Mouse (Mus musculus) hindbrain, embryonic 13.5 days (tissue): ENCODE results near the gene Vti1b. TPM values are rescaled to one million over a fixed set of nuclear protein-coding genes. Genes with fewer than 3 reads are reported as not detected.
A peak's percentile ranks its signal among the peaks of the same experiment; 100 is the strongest.
"Not testable (repeated sequence)": the region's sequence is repeated elsewhere in the genome, so short reads cannot be mapped to it uniquely, and the experiment has no call there.

ENCODE experiments used
- ATAC-seq: fragments of 200-750 bp; cut with Nextera tagmentation; 2 replicates; pipeline ENCODE4 v1.8.0; 2017; ENCODE audit warnings: moderate TSS enrichment; ENCODE audit not compliant: low FRiP score
- H3K27ac ChIP-seq: fragments of 300-500 bp; sonication (generic); 2 replicates; pipeline ENCODE4 v1.5.1; 2015; ENCODE audit warnings: inconsistent platforms, mild to moderate bottlenecking, moderate library complexity
- H3K27me3 ChIP-seq: fragments of 300-500 bp; sonication (generic); 2 replicates; pipeline ENCODE4 v1.6.1; 2015; ENCODE audit warnings: mild to moderate bottlenecking, inconsistent platforms
- H3K36me3 ChIP-seq: fragments of 300-500 bp; sonication (generic); 2 replicates; pipeline ENCODE4 v1.6.1; 2015; ENCODE audit warnings: mild to moderate bottlenecking, inconsistent platforms
- H3K4me1 ChIP-seq: fragments of 300-500 bp; sonication (generic); replicated peaks from 2 replicates; pipeline ENCODE4 v1.6.1; 2015; ENCODE audit warnings: inconsistent platforms
- H3K4me2 ChIP-seq: fragments of 300-500 bp; sonication (generic); 2 replicates; pipeline ENCODE4 v1.6.1; 2015; ENCODE audit warnings: inconsistent platforms, mild to moderate bottlenecking, moderate library complexity
- H3K4me3 ChIP-seq: fragments of 300-500 bp; sonication (generic); 2 replicates; pipeline ENCODE4 v1.5.1; 2015; ENCODE audit warnings: mild to moderate bottlenecking, inconsistent platforms
- H3K9ac ChIP-seq: fragments of 300-500 bp; sonication (generic); 2 replicates; pipeline ENCODE4 v1.6.1; 2015; ENCODE audit warnings: mild to moderate bottlenecking, inconsistent platforms
- H3K9me3 ChIP-seq: fragments of 300-500 bp; sonication (generic); 2 replicates; pipeline ENCODE4 v1.6.1; 2016; ENCODE audit warnings: inconsistent platforms
- WGBS: fragments of 180-500 bp; shearing (Covaris S2); methylation state at CpG from one replicate; pipeline ENCODE4 v1.1.7; 2015; 5-methylcytosine and 5-hydroxymethylcytosine counted together
- polyA plus RNA-seq: library from polyadenylated mRNA; unstranded; fragments of >200 nt; fragmentation: Nextera tagmentation; extraction: Ambion mirVana; gene quantifications from 2 replicates; pipeline ENCODE4 v1.2.1, GENCODE M21; 2015

Vti1b gene
- 195 and 196 TPM in 2 replicates for polyA plus RNA-seq

- under 1% methylated on average over 71 of the region's 73 CpGs for whole genome bisulfite sequencing
- Histone ChIP-seq H3K27me3 (no peaks in the 10 kb centered on the region), H3K36me3 (peaks cover 17% of the 10 kb centered on the region), H3K4me3 (peak within 1 kb of the TSS; percentile 97), H3K4me2 (peak within 1 kb of the TSS; percentile 72), H3K4me1 (peaks cover 14% of the 10 kb centered on the region), H3K9me3 (no peaks in the 10 kb centered on the region), H3K9ac (peak within 1 kb of the TSS; percentile 89), H3K27ac (peak within 1 kb of the TSS; percentile 97)
- peak; percentile 99 for ATAC-seq
Measured at GRCm38 (mm10) chr12:79172019-79172941, at the start of gene Vti1b. Vti1b (minus strand) TSS chr12:79172667.

DNA sequence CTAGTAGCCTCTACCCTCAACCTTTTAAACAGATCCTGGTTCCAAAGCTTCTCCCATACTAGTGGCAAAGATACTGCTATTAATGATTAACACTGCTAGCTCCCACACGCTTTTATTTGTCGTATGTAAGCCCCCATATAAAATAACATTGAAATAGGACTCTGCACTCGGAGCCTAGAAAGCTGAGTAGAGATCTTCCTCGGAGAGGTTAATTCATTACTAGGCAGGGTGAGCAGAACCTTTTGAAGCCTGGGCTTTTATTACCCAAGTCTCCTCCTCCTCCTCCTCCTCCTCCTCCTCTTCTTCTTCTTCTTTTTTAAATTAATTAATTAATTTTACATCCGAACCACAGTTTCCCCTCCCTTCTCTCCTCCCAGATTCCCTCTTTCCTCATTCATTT lies 45.0 kb upstream of the Vti1b start:
- Histone ChIP-seq H3K9me3 (no peaks in the 10 kb centered on the region), H3K4me3 (no peak overlapping the region), H3K4me2 (no peak overlapping the region), H3K27me3 (no peaks in the 10 kb centered on the region), H3K4me1 (no peaks in the 10 kb centered on the region), H3K9ac (no peak overlapping the region), H3K27ac (no peak overlapping the region), H3K36me3 (no peaks in the 10 kb centered on the region)
- 62% methylated on average over 5 of the region's 5 CpGs for WGBS
- no peak for ATAC-seq

- peaks cover 2% of the 10 kb centered on the region; the same call in 1 of the 2 replicates for H3K27me3 ChIP-seq
- H3K9me3 ChIP-seq: no peaks in the 10 kb centered on the region
- H3K9ac ChIP-seq: no peak overlapping the region
- H3K4me1 ChIP-seq: peaks cover 6% of the 10 kb centered on the region; the same call in 1 of the 2 replicates
- no peak overlapping the region for H3K4me3 ChIP-seq
- WGBS: 89% methylated on average over 8 of the region's 8 CpGs
- H3K27ac ChIP-seq: no peak overlapping the region
- ATAC-seq: no peak
- H3K36me3 ChIP-seq: no peaks in the 10 kb centered on the region
- no peak overlapping the region for H3K4me2 ChIP-seq
Measured at GRCm38 (mm10) chr12:79211447-79211846, 39.0 kb upstream of the Vti1b start.

GRCm38 (mm10) chr12:79208703-79209464 lies 36.4 kb upstream of the Vti1b start, which contains the start of gene Rdh12:
Rdh12 (plus strand) TSS chr12:79208914.
- H3K27ac ChIP-seq: no peak within 1 kb of the TSS
- H3K9me3 ChIP-seq: no peaks in the 10 kb centered on the region
- ATAC-seq: no peak
- 5% methylated on average over 13 of the region's 13 CpGs for WGBS
- no peaks in the 10 kb centered on the region for H3K36me3 ChIP-seq
- peaks cover 2% of the 10 kb centered on the region; the same call in 1 of the 2 replicates for H3K27me3 ChIP-seq
- H3K9ac ChIP-seq: peak within 1 kb of the TSS; percentile 40; the same call in 1 of the 2 replicates
- H3K4me1 ChIP-seq: peaks cover 6% of the 10 kb centered on the region; the same call in 1 of the 2 replicates
- H3K4me3 ChIP-seq: peak within 1 kb of the TSS; percentile 42
- H3K4me2 ChIP-seq: peak within 1 kb of the TSS; percentile 61

DNA sequence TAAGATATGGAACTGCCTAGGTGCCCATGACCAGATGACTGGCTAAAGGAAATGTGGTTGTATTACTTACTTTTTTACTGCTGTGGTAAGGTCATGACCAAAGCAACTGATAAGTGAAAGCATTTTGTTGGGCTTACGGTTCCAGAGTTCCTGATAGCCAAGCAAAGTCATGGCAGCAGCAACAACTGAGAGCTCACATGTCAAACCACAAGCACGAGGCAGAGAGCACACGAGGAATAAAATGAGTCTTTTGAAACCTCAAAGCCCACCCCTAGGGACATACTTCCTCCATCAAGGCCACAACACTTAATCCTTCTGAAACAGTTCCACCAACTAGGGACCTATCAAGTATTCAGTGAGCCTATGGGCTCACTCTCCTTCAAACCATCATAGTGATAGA lies 29.4 kb upstream of the Vti1b start:
- H3K4me3 ChIP-seq: no peak overlapping the region
- no peak overlapping the region for H3K4me2 ChIP-seq
- 80% methylated on average over 3 of the region's 3 CpGs for WGBS
- no peaks in the 10 kb centered on the region for H3K27me3 ChIP-seq
- H3K27ac ChIP-seq: no peak overlapping the region
- H3K9me3 ChIP-seq: no peaks in the 10 kb centered on the region
- no peak for ATAC-seq
- no peak overlapping the region for H3K9ac ChIP-seq
- H3K36me3 ChIP-seq: no peaks in the 10 kb centered on the region
- no peaks in the 10 kb centered on the region for H3K4me1 ChIP-seq

- Histone ChIP-seq H3K36me3 (no peaks in the 10 kb centered on the region), H3K4me2 (no peak overlapping the region), H3K9ac (no peak overlapping the region), H3K27ac (no peak overlapping the region), H3K4me3 (no peak overlapping the region), H3K9me3 (no peaks in the 10 kb centered on the region), H3K27me3 (no peaks in the 10 kb centered on the region), H3K4me1 (no peaks in the 10 kb centered on the region)
- 91% methylated on average over 5 of the region's 5 CpGs for WGBS
- no peak for ATAC-seq
Measured at GRCm38 (mm10) chr12:79197105-79197504, 24.6 kb upstream of the Vti1b start.

GRCm38 (mm10) chr12:79193441-79193840 lies 21.0 kb upstream of the Vti1b start:
- Histone ChIP-seq H3K27me3 (no peaks in the 10 kb centered on the region), H3K36me3 (peaks cover under 1% of the 10 kb centered on the region), H3K9me3 (no peaks in the 10 kb centered on the region), H3K4me3 (no peak overlapping the region), H3K4me2 (no peak overlapping the region), H3K4me1 (peaks cover 20% of the 10 kb centered on the region), H3K9ac (no peak overlapping the region), H3K27ac (no peak overlapping the region)
- whole genome bisulfite sequencing: 8% methylated on average over 3 of the region's 3 CpGs
- no peak for ATAC-seq

- Histone ChIP-seq H3K4me3 (peak within 1 kb of the TSS; percentile 68), H3K27ac (peak within 1 kb of the TSS; percentile 81), H3K9ac (peak within 1 kb of the TSS; percentile 80), H3K4me1 (peaks cover 20% of the 10 kb centered on the region), H3K27me3 (no peaks in the 10 kb centered on the region), H3K9me3 (no peaks in the 10 kb centered on the region), H3K36me3 (peaks cover 13% of the 10 kb centered on the region), H3K4me2 (peak within 1 kb of the TSS; percentile 76)
- no peak for ATAC-seq
- WGBS: 62% methylated on average over 6 of the region's 6 CpGs
Measured at GRCm38 (mm10) chr12:79192193-79192592, 19.7 kb upstream of the Vti1b start, which contains the start of gene Rdh11. Rdh11 (minus strand) TSS chr12:79192293.

GRCm38 (mm10) chr12:79191701-79192100 lies 19.2 kb upstream of the Vti1b start:
- ATAC-seq: peak; percentile 90
- Histone ChIP-seq H3K27me3 (no peaks in the 10 kb centered on the region), H3K4me2 (peak overlapping the region; percentile 76), H3K36me3 (peaks cover 18% of the 10 kb centered on the region), H3K4me3 (peak overlapping the region; percentile 68), H3K9ac (peak overlapping the region; percentile 80), H3K9me3 (no peaks in the 10 kb centered on the region), H3K4me1 (peaks cover 20% of the 10 kb centered on the region), H3K27ac (peak overlapping the region; percentile 81)
- WGBS: 6% methylated on average over 14 of the region's 14 CpGs

- Histone ChIP-seq H3K27me3 (no peaks in the 10 kb centered on the region), H3K27ac (peak overlapping the region; percentile 81), H3K9ac (peak overlapping the region; percentile 80), H3K4me1 (peaks cover 20% of the 10 kb centered on the region), H3K36me3 (peaks cover 24% of the 10 kb centered on the region), H3K4me2 (peak overlapping the region; percentile 76), H3K9me3 (no peaks in the 10 kb centered on the region), H3K4me3 (peak overlapping the region; percentile 68)
- WGBS: 0% methylated on average over 18 of the region's 18 CpGs
- ATAC-seq: peak; percentile 97
Measured at GRCm38 (mm10) chr12:79190931-79191673, 18.6 kb upstream of the Vti1b start.

- not testable (repeated sequence) for H3K4me2 ChIP-seq, H3K9me3 ChIP-seq, H3K27ac ChIP-seq, H3K4me3 ChIP-seq, H3K27me3 ChIP-seq, H3K9ac ChIP-seq, ATAC-seq, H3K4me1 ChIP-seq
- peaks cover 76% of the 10 kb centered on the region for H3K36me3 ChIP-seq
- WGBS: 84% methylated on average over 5 of the region's 6 CpGs
Measured at GRCm38 (mm10) chr12:79185160-79185559, 12.7 kb upstream of the Vti1b start.
